Mouse (Mus musculus) midbrain, embryonic 15.5 days (tissue): ENCODE data around the gene Tpra1. TPM values are rescaled to one million over a fixed set of nuclear protein-coding genes. Genes with fewer than 3 reads are reported as not detected.

Source experiments
- ATAC-seq: fragments of 200-750 bp; cut with Nextera tagmentation; replicated peaks from 2 replicates; pipeline ENCODE4 v1.8.0; 2017; ENCODE audit warnings: moderate TSS enrichment
- H3K27ac ChIP-seq: fragments of 300-500 bp; sonication (generic); 2 replicates; pipeline ENCODE4 v1.5.1; 2015; ENCODE audit warnings: mild to moderate bottlenecking, inconsistent platforms
- H3K27me3 ChIP-seq: fragments of 300-500 bp; sonication (generic); replicated peaks from 2 replicates; pipeline ENCODE4 v1.6.1; 2015; ENCODE audit warnings: inconsistent platforms
- H3K36me3 ChIP-seq: fragments of 300-500 bp; sonication (generic); replicated peaks from 2 replicates; pipeline ENCODE4 v1.6.1; 2015; ENCODE audit warnings: inconsistent platforms
- H3K4me1 ChIP-seq: fragments of 300-500 bp; sonication (generic); 2 replicates; pipeline ENCODE4 v1.6.1; 2015; ENCODE audit warnings: inconsistent platforms
- H3K4me2 ChIP-seq: fragments of 300-500 bp; sonication (generic); 2 replicates; pipeline ENCODE4 v1.6.1; 2015; ENCODE audit warnings: inconsistent platforms, mild to moderate bottlenecking, moderate library complexity
- H3K4me3 ChIP-seq: fragments of 300-500 bp; sonication (generic); 2 replicates; pipeline ENCODE4 v1.5.1; 2015; ENCODE audit warnings: mild to moderate bottlenecking, inconsistent platforms
- H3K9ac ChIP-seq: fragments of 300-500 bp; sonication (generic); 2 replicates; pipeline ENCODE4 v1.6.1; 2015; ENCODE audit warnings: mild to moderate bottlenecking, inconsistent platforms
- H3K9me3 ChIP-seq: fragments of 300-500 bp; sonication (generic); 2 replicates; pipeline ENCODE4 v1.6.1; 2016; ENCODE audit warnings: inconsistent platforms
- WGBS: fragments of 180-500 bp; shearing (Covaris S2); methylation state at CpG from one replicate; pipeline ENCODE4 v1.1.7; 2015; ENCODE audit warnings: mixed read lengths; 5-methylcytosine and 5-hydroxymethylcytosine counted together
- polyA plus RNA-seq: library from polyadenylated mRNA; unstranded; fragments of >200 nt; fragmentation: Nextera tagmentation; extraction: Ambion mirVana; gene quantifications from 2 replicates; pipeline ENCODE4 v1.2.1, GENCODE M21; 2015

The Tpra1 gene
- polyA plus RNA-seq, 1 experiment from 2014 or later: 102 TPM

DNA sequence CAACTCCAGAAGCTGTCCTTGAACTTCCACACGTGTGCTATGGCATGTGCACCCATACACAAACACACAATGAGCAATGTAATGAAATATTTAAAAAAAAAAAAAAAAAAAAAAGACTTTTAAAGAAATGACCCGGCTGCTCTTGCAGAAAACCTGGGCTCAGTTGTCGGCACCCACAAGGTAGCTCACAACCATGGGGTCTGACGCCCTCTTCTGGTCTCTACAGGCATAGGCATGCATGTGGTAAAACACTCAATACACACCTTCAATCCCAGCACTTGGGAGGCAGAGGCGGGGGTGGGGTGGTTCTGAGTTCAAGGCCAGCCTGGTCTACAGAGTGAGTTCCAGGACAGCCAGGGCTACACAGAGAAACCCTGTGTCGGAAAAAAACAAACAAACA lies 6.1 kb upstream of the Tpra1 start:
- Histone ChIP-seq H3K4me3 (no peak overlapping the region), H3K4me2 (no peak overlapping the region), H3K27me3 (no peaks in the 10 kb centered on the region), H3K4me1 (peaks cover 5% of the 10 kb centered on the region), H3K27ac (no peak overlapping the region), H3K36me3 (no peaks in the 10 kb centered on the region; the same call in 1 of the 2 replicates), H3K9ac (no peak overlapping the region), H3K9me3 (no peaks in the 10 kb centered on the region)
- no peak for ATAC-seq
- WGBS: 82% methylated on average over 6 of the region's 6 CpGs

- no peak overlapping the region for H3K4me3 ChIP-seq
- ATAC-seq: no peak
- no peak overlapping the region for H3K27ac ChIP-seq
- no peaks in the 10 kb centered on the region for H3K27me3 ChIP-seq
- peaks cover 12% of the 10 kb centered on the region for H3K4me1 ChIP-seq
- no peak overlapping the region for H3K9ac ChIP-seq
- no peaks in the 10 kb centered on the region for H3K9me3 ChIP-seq
- no peaks in the 10 kb centered on the region for H3K36me3 ChIP-seq
- WGBS: 73% methylated on average over 7 of the region's 7 CpGs
- peak overlapping the region; percentile 17; the same call in 1 of the 2 replicates for H3K4me2 ChIP-seq
Observed at GRCm38 (mm10) chr6:88897246-88897645, 4.8 kb upstream of the Tpra1 start.

GRCm38 (mm10) chr6:88898534-88899048 lies 3.5 kb upstream of the Tpra1 start, which contains the start of gene Mcm2:
Mcm2 (minus strand) TSS chr6:88898780.
- ATAC-seq: peak; percentile 69
- peak within 1 kb of the TSS; percentile 71 for H3K4me2 ChIP-seq
- H3K27me3 ChIP-seq: no peaks in the 10 kb centered on the region
- no peaks in the 10 kb centered on the region for H3K36me3 ChIP-seq
- peak within 1 kb of the TSS; percentile 49 for H3K4me3 ChIP-seq
- peak within 1 kb of the TSS; percentile 52 for H3K27ac ChIP-seq
- H3K4me1 ChIP-seq: peaks cover 22% of the 10 kb centered on the region
- no peaks in the 10 kb centered on the region for H3K9me3 ChIP-seq
- under 1% methylated on average over 33 of the region's 33 CpGs for WGBS
- peak within 1 kb of the TSS; percentile 44 for H3K9ac ChIP-seq

DNA sequence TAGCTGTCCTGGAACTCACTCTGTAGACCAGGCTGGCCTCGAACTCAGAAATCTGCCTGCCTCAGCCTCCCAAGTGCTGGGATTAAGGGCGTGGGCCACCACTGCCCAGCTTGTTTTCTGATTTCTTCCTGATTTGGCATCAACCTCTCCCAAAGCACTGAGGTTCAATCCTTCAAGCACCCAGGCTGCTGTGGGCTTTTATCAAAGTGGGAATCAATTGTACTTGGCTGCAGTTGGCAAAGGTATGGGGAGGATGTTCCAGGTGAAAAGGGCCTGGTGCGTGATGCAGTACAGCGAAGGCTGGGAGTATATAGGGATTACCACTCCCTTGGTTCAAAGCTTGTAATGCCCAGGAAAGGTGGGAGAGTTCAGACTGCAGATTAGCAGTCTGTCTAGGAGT lies 3.0 kb upstream of the Tpra1 start:
- 56% methylated on average over 4 of the region's 4 CpGs for WGBS
- no peaks in the 10 kb centered on the region for H3K27me3 ChIP-seq
- H3K36me3 ChIP-seq: no peaks in the 10 kb centered on the region
- peak overlapping the region; percentile 71 for H3K4me2 ChIP-seq
- H3K4me3 ChIP-seq: peak overlapping the region; percentile 49; the same call in 1 of the 2 replicates
- H3K9ac ChIP-seq: no peak overlapping the region
- H3K9me3 ChIP-seq: no peaks in the 10 kb centered on the region
- H3K4me1 ChIP-seq: peaks cover 27% of the 10 kb centered on the region
- H3K27ac ChIP-seq: no peak overlapping the region
- no peak for ATAC-seq

GRCm38 (mm10) chr6:88899628-88900027 lies 2.4 kb upstream of the Tpra1 start:
- Histone ChIP-seq H3K27ac (no peak overlapping the region), H3K36me3 (no peaks in the 10 kb centered on the region), H3K9me3 (no peaks in the 10 kb centered on the region), H3K9ac (no peak overlapping the region), H3K4me3 (no peak overlapping the region), H3K27me3 (no peaks in the 10 kb centered on the region), H3K4me2 (no peak overlapping the region), H3K4me1 (peaks cover 31% of the 10 kb centered on the region)
- WGBS: 91% methylated on average over 2 of the region's 2 CpGs
- ATAC-seq: no peak

- peak overlapping the region; percentile 88 for H3K27ac ChIP-seq
- peak overlapping the region; percentile 93 for H3K4me2 ChIP-seq
- no peaks in the 10 kb centered on the region for H3K27me3 ChIP-seq
- H3K36me3 ChIP-seq: no peaks in the 10 kb centered on the region
- H3K9ac ChIP-seq: peak overlapping the region; percentile 48
- H3K4me3 ChIP-seq: peak overlapping the region; percentile 80
- ATAC-seq: peak; percentile 3
- WGBS: 6% methylated on average over 5 of the region's 5 CpGs
- peaks cover 39% of the 10 kb centered on the region for H3K4me1 ChIP-seq
- no peaks in the 10 kb centered on the region for H3K9me3 ChIP-seq
Observed at GRCm38 (mm10) chr6:88901471-88901870, 580 bp upstream of the Tpra1 start.

GRCm38 (mm10) chr6:88903708-88904107 lies 1.7 kb downstream of the Tpra1 start:
- ATAC-seq: no peak
- Histone ChIP-seq H3K4me2 (peak overlapping the region; percentile 93), H3K4me1 (peaks cover 38% of the 10 kb centered on the region), H3K36me3 (no peaks in the 10 kb centered on the region), H3K27ac (no peak overlapping the region), H3K9me3 (no peaks in the 10 kb centered on the region), H3K4me3 (peak overlapping the region; percentile 80; the same call in 1 of the 2 replicates), H3K27me3 (no peaks in the 10 kb centered on the region), H3K9ac (peak overlapping the region; percentile 77; the same call in 1 of the 2 replicates)
- WGBS: 87% methylated on average over 5 of the region's 5 CpGs

DNA sequence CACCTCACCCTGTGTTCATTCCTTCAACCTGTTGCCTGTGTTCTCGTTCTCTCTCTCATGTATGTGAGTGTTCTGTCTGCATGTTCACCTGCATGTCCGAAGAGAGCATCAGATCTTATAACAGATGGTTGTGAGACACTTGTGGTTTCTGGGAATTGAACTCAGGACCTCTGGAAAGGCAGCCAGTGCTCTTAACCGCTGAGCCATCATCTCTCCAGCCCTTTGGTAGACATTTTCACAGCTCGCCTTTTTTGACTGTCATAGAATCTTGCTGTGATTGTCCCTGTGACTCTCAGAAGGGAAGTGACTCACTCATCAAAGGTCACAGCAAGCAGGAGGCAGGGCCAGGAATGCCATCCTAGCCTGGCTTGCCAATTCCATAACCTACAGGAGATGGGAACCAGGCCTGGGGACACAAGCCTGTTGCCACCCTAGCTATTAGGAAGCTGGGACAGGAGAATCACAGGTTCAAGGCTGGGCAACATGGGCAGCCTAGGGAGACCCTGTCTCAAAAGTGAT lies 2.5 kb downstream of the Tpra1 start:
- ATAC-seq: no peak
- Histone ChIP-seq H3K9me3 (no peaks in the 10 kb centered on the region), H3K27me3 (no peaks in the 10 kb centered on the region), H3K9ac (no peak overlapping the region), H3K4me3 (no peak overlapping the region), H3K27ac (no peak overlapping the region), H3K4me1 (peaks cover 38% of the 10 kb centered on the region), H3K4me2 (no peak overlapping the region), H3K36me3 (no peaks in the 10 kb centered on the region)
- WGBS: 91% methylated on average over 4 of the region's 4 CpGs

GRCm38 (mm10) chr6:88905042-88905441 lies 3.0 kb downstream of the Tpra1 start:
- ATAC-seq: no peak
- Histone ChIP-seq H3K36me3 (no peaks in the 10 kb centered on the region), H3K4me3 (no peak overlapping the region), H3K27me3 (no peaks in the 10 kb centered on the region), H3K9me3 (no peaks in the 10 kb centered on the region), H3K4me2 (no peak overlapping the region), H3K4me1 (peaks cover 38% of the 10 kb centered on the region), H3K9ac (no peak overlapping the region), H3K27ac (no peak overlapping the region)
- 70% methylated on average over 7 of the region's 7 CpGs for WGBS

GRCm38 (mm10) chr6:88906369-88907108 lies 4.5 kb downstream of the Tpra1 start:
- 19% methylated on average over 16 of the region's 16 CpGs for WGBS
- Histone ChIP-seq H3K27me3 (no peaks in the 10 kb centered on the region), H3K4me3 (no peak overlapping the region), H3K9ac (no peak overlapping the region), H3K27ac (no peak overlapping the region), H3K4me2 (0 out of 2 replicates have a peak overlapping the region, but pooled peaks have one; percentile 15), H3K4me1 (peaks cover 30% of the 10 kb centered on the region), H3K36me3 (peaks cover 3% of the 10 kb centered on the region; the same call in 1 of the 2 replicates), H3K9me3 (no peaks in the 10 kb centered on the region)
- ATAC-seq: no peak

GRCm38 (mm10) chr6:88909151-88909550 lies 7.1 kb downstream of the Tpra1 start:
- peaks cover 14% of the 10 kb centered on the region; the same call in 1 of the 2 replicates for H3K4me1 ChIP-seq
- WGBS: 89% methylated on average over 6 of the region's 6 CpGs

GRCm38 (mm10) chr6:88913022-88913421 lies 11.0 kb downstream of the Tpra1 start:
- no peaks in the 10 kb centered on the region for H3K9me3 ChIP-seq
- 80% methylated on average over 4 of the region's 4 CpGs for WGBS
- no peak overlapping the region for H3K9ac ChIP-seq
- no peak for ATAC-seq
- no peak overlapping the region for H3K4me3 ChIP-seq
- H3K27ac ChIP-seq: no peak overlapping the region
- H3K36me3 ChIP-seq: peaks cover 3% of the 10 kb centered on the region; the same call in 1 of the 2 replicates
- no peaks in the 10 kb centered on the region for H3K4me1 ChIP-seq
- H3K27me3 ChIP-seq: no peaks in the 10 kb centered on the region
- H3K4me2 ChIP-seq: no peak overlapping the region

More at GRCm38 (mm10) chr6:88909151-88909550, 7.1 kb downstream of the Tpra1 start:
- Histone ChIP-seq H3K36me3 (peaks cover 3% of the 10 kb centered on the region; the same call in 1 of the 2 replicates), H3K9ac (no peak overlapping the region), H3K4me2 (no peak overlapping the region), H3K9me3 (no peaks in the 10 kb centered on the region), H3K27me3 (no peaks in the 10 kb centered on the region), H3K4me3 (no peak overlapping the region), H3K27ac (no peak overlapping the region)
- no peak for ATAC-seq
